Mouse (Mus musculus) regulatory T cell (primary cell): ENCODE measurements around the gene Vmn2r70.

ENCODE experiments used
- in situ Hi-C: fragments of 300-600 bp; cut with MboI, MseI; formaldehyde crosslinking; loops from one replicate; pipeline ENCODE4 v1.15.1; 2025; ENCODE audit warnings: high pct_unique_total_duplicates

Gene Vmn2r70

GRCm38 (mm10) chr7:85569092-85569491 lies at the start of gene Vmn2r70:
Gene Vmn2r70 (minus strand): TSS chr7:85569192.
- in situ Hi-C loops = no loop called here

- in situ Hi-C loops = no loop called here
Measured at GRCm38 (mm10) chr7:85562787-85563186, 6.2 kb downstream of the Vmn2r70 start, which contains the start of gene Vmn2r71. Gene Vmn2r71 (plus strand): TSS chr7:85563087.

GRCm38 (mm10) chr7:85543118-85543517 lies 25.9 kb downstream of the Vmn2r70 start:
- in situ Hi-C loops = no loop called here

GRCm38 (mm10) chr7:85542108-85542507 lies 26.9 kb downstream of the Vmn2r70 start:
- in situ Hi-C loops = no loop called here
